Mouse (Mus musculus) C2C12 (cell line): ENCODE measurements around the gene Mnd1. TPM values are rescaled to one million over a fixed set of nuclear protein-coding genes. Genes with fewer than 3 reads are reported as not detected.

Experiments used
- H3K27me3 ChIP-seq: one replicate; pipeline ENCODE4 v1.6.1; 2011; ENCODE audit not compliant: control insufficient read depth, insufficient read depth, insufficient read length
- H3K36me3 ChIP-seq: one replicate; pipeline ENCODE4 v1.6.1; 2011; ENCODE audit not compliant: control insufficient read depth, insufficient read depth
- H3K4me3 ChIP-seq: one replicate; pipeline ENCODE4 v1.5.1; 2011; ENCODE audit warnings: mild to moderate bottlenecking, control low read depth; ENCODE audit not compliant: poor library complexity, insufficient read depth, severe bottlenecking
- H3K79me2 ChIP-seq: one replicate; pipeline ENCODE4 v1.6.1; 2011; ENCODE audit not compliant: control insufficient read depth, insufficient read depth
- H3K79me3 ChIP-seq: one replicate; pipeline ENCODE4 v1.6.1; 2011; ENCODE audit warnings: low read depth, control low read depth
- H3ac ChIP-seq: one replicate; pipeline ENCODE3; 2011; ENCODE audit warnings: low read depth; ENCODE audit not compliant: control insufficient read depth, insufficient read length
- CEBPB ChIP-seq: IDR thresholded peaks from one replicate; pipeline ENCODE4 v1.6.1; 2011; ENCODE audit warnings: low read depth, mild to moderate bottlenecking, control low read depth, moderate library complexity
- CTCF ChIP-seq: IDR thresholded peaks from one replicate; pipeline ENCODE4 v1.5.1; 2011; ENCODE audit not compliant: control insufficient read depth, insufficient read depth, insufficient read length
- FOSL1 ChIP-seq: IDR thresholded peaks from one replicate; pipeline ENCODE4 v1.8.0; 2011; ENCODE audit warnings: mild to moderate bottlenecking, low read length; ENCODE audit not compliant: poor library complexity, insufficient read depth, severe bottlenecking
- MAX ChIP-seq: IDR thresholded peaks from one replicate; pipeline ENCODE4 v1.6.1; 2011; ENCODE audit warnings: mild to moderate bottlenecking, control low read depth
- MYOD1 ChIP-seq: IDR thresholded peaks from one replicate; pipeline ENCODE4 v1.6.1; 2011; ENCODE audit warnings: low read depth; ENCODE audit not compliant: control insufficient read depth, insufficient read length
- MYOG ChIP-seq: IDR thresholded peaks from one replicate; pipeline ENCODE4 v1.6.1; 2011; ENCODE audit not compliant: control insufficient read depth, insufficient read length; ENCODE audit errors: extremely low read depth
- USF1 ChIP-seq: IDR thresholded peaks from one replicate; pipeline ENCODE4 v1.6.1; 2011; ENCODE audit warnings: low read depth, mild to moderate bottlenecking, control low read depth, moderate library complexity
- polyA plus RNA-seq: library from polyadenylated mRNA; unstranded; fragments of >200 nt; fragmentation: generic; extraction: Trizol; gene quantifications from one replicate; pipeline ENCODE4 v1.2.1, GENCODE M21; 2012; ENCODE audit warnings: missing spikeins

The Mnd1 gene
- polyA plus RNA-seq, 1 experiment = 11.1 TPM

GRCm38 (mm10) chr3:84085429-84085828, 70.2 kb downstream of the Mnd1 start:
- Histone ChIP-seq H3K4me3 (no peak overlapping the region), H3K79me3 (no peaks in the 10 kb centered on the region), H3K79me2 (no peaks in the 10 kb centered on the region), H3K27me3 (no peaks in the 10 kb centered on the region), H3K36me3 (no peaks in the 10 kb centered on the region), H3ac (no peak overlapping the region)
- TF ChIP-seq MYOD1 = no peak
- no peak for TF ChIP-seq FOSL1
- TF ChIP-seq MAX = no peak
- TF ChIP-seq CEBPB = no peak
- TF ChIP-seq USF1 = no peak
- TF ChIP-seq CTCF = no peak
- TF ChIP-seq MYOG = no peak

GRCm38 (mm10) chr3:84081208-84081722, 74.3 kb downstream of the Mnd1 start:
- Histone ChIP-seq H3K27me3 (no peaks in the 10 kb centered on the region), H3K4me3 (no peak overlapping the region), H3K79me3 (no peaks in the 10 kb centered on the region), H3ac (no peak overlapping the region), H3K79me2 (no peaks in the 10 kb centered on the region), H3K36me3 (no peaks in the 10 kb centered on the region)
- TF ChIP-seq MYOG (no peak), CTCF (no peak), CEBPB (no peak), MAX (no peak), USF1 (no peak), MYOD1 (no peak), FOSL1 (no peak)

GRCm38 (mm10) chr3:84080074-84080473, 75.5 kb downstream of the Mnd1 start:
- H3ac ChIP-seq = no peak overlapping the region
- no peak overlapping the region for H3K4me3 ChIP-seq
- no peaks in the 10 kb centered on the region for H3K79me2 ChIP-seq
- H3K79me3 ChIP-seq = no peaks in the 10 kb centered on the region
- no peak for TF ChIP-seq CTCF
- no peaks in the 10 kb centered on the region for H3K36me3 ChIP-seq
- no peaks in the 10 kb centered on the region for H3K27me3 ChIP-seq

- H3K79me2 ChIP-seq = no peaks in the 10 kb centered on the region
Measured at GRCm38 (mm10) chr3:84077505-84077904, 78.1 kb downstream of the Mnd1 start.

GRCm38 (mm10) chr3:84076543-84077332, 78.8 kb downstream of the Mnd1 start:
- H3K4me3 ChIP-seq = no peak overlapping the region
- H3K79me2 ChIP-seq = no peaks in the 10 kb centered on the region
- no peaks in the 10 kb centered on the region for H3K79me3 ChIP-seq
- H3K36me3 ChIP-seq = no peaks in the 10 kb centered on the region
- no peak overlapping the region for H3ac ChIP-seq
- TF ChIP-seq FOSL1 (no peak), CEBPB (no peak), MYOG (no peak), USF1 (no peak), MAX (no peak), MYOD1 (no peak), CTCF (no peak)
- no peaks in the 10 kb centered on the region for H3K27me3 ChIP-seq

More at GRCm38 (mm10) chr3:84077505-84077904, 78.1 kb downstream of the Mnd1 start:
- no peak for TF ChIP-seq MYOG
- TF ChIP-seq FOSL1 = no peak
- no peak for TF ChIP-seq CEBPB
- Histone ChIP-seq H3K79me3 (no peaks in the 10 kb centered on the region), H3K4me3 (no peak overlapping the region), H3K27me3 (no peaks in the 10 kb centered on the region), H3ac (no peak overlapping the region), H3K36me3 (no peaks in the 10 kb centered on the region)

GRCm38 (mm10) chr3:84075516-84075915, 80.1 kb downstream of the Mnd1 start:
- H3K79me3 ChIP-seq = no peaks in the 10 kb centered on the region
- H3ac ChIP-seq = no peak overlapping the region
- H3K4me3 ChIP-seq = no peak overlapping the region
- no peak for TF ChIP-seq CEBPB
- no peaks in the 10 kb centered on the region for H3K36me3 ChIP-seq
- no peaks in the 10 kb centered on the region for H3K79me2 ChIP-seq
- H3K27me3 ChIP-seq = no peaks in the 10 kb centered on the region
